Mouse (Mus musculus) left cerebral cortex, adult 8-10 months (tissue): ENCODE results near the gene Atp6v1c2. TPM values are rescaled to one million over a fixed set of nuclear protein-coding genes. Genes with fewer than 3 reads are reported as not detected.
A peak's percentile ranks its signal among the peaks of the same experiment; 100 is the strongest.

Experiments
- DNase-seq, 2 experiments: peaks; one replicate each; pipeline ENCODE4 v3.0.0; 2022; ENCODE audit warnings: low spot score in 2 of 2
- total RNA-seq, 4 experiments: library from RNA; stranded (reverse); gene quantifications; 2 replicates each; pipeline ENCODE4 v1.2.4; 2022

Gene Atp6v1c2
- 1 to 10 TPM; 4.6 to 6.3 (median 4.8) TPM for total RNA-seq

- DNase-seq: no peak
These were observed at the start of gene Atp6v1c2 for GRCm38 (mm10) chr12:17329259-17329658. Gene Atp6v1c2 (minus strand): TSS chr12:17329359.

GRCm38 (mm10) chr12:17376521-17376920, 47.4 kb upstream of the Atp6v1c2 start:
- DNase-seq: no peak

DNA sequence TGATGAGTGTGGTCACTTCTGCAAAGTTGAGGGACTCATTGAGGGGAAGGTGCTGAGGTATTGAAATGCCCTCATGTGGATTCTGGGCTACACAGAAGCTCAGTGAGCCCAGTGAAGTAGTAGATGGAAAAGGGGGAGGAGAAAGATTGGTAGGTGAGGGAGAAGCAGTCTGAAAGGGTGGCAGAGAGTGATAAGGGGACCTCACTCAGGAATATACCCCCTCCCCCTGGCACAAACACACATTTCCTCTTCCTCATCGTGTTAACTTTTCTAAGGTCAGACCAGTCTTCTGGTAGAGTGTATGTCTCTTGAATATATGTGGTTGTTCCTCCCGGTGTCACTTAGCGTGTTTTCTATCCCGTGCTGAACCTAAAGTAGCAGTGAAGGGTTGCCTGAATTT, 46.1 kb upstream of the Atp6v1c2 start:
- DNase-seq: no peak

GRCm38 (mm10) chr12:17373470-17373975, 44.4 kb upstream of the Atp6v1c2 start:
- DNase-seq: no peak

- DNase-seq: no peak
These were observed 43.5 kb upstream of the Atp6v1c2 start for GRCm38 (mm10) chr12:17372696-17373095.

- no peak for DNase-seq
These were observed 42.6 kb upstream of the Atp6v1c2 start for GRCm38 (mm10) chr12:17371589-17372235.

GRCm38 (mm10) chr12:17369551-17370325, 40.6 kb upstream of the Atp6v1c2 start:
- DNase-seq: no peak

- no peak for DNase-seq
These were observed 40.0 kb upstream of the Atp6v1c2 start for GRCm38 (mm10) chr12:17369111-17369510.

DNA sequence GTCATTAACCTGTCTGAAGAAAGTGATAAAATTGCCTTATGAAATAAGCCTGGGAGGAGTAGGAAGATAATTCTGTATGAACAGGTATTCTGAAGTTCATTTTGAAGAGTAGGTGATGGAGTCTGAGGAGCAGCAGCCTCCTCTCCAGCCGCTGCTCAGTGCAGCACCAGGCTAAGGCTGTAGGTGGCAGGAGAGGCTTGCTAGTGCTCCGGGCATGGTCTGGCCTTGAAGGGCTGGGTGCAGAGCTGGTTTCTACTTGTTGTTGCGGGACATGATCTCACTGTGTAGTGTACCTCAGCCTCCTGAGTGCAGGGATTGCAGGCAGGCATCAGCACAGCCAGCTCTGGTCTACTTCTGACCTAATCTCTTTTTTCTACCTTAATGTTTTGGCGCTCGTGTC, 37.8 kb upstream of the Atp6v1c2 start:
- DNase-seq: peak in 1 of 2 experiments; percentile 48

DNA sequence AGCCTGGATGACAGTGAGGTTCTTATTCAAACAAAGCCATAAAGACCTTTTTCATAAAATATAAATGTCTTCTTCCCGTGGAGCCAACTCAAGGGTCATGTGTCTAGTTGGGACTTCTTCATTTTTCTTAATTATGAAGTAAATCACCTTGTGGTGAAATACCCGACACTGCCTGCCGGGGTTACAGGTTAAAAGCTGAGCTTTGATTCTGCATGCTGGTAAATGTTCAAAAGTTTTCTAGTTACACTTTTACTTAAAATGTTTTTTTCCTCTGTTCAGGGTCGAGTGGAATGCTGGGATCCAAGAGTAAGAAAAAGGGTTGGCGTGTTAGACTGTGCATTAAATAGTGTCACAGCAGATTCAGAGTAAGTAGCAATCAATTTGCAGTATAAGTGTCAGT, 33.2 kb upstream of the Atp6v1c2 start:
- DNase-seq: no peak

- DNase-seq: no peak
These were observed 31.5 kb upstream of the Atp6v1c2 start for GRCm38 (mm10) chr12:17360650-17361049.

DNA sequence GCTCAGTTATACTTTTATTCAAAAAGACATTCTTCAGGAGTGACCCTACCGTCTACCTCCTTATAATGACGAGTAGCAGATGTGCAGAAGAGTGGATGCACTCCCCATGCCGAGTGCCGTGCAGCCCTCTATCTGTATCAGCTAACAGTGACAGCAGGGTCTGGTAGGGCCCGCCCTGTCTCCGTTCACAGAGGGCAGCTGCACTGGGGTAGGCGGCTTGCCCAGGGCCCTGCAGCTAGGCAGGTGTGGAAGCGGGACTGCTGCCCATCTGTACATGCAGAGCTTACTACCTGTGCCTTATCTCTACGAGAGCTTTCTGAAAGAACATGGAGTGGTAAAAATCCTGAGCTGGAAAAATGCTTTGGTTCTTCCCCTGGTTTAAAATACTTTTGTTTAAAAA, 30.9 kb upstream of the Atp6v1c2 start:
- DNase-seq: no peak

- no peak for DNase-seq
These were observed 29.8 kb upstream of the Atp6v1c2 start for GRCm38 (mm10) chr12:17358981-17359380.

GRCm38 (mm10) chr12:17357795-17358194, 28.6 kb upstream of the Atp6v1c2 start:
- no peak for DNase-seq

GRCm38 (mm10) chr12:17356853-17357252, 27.7 kb upstream of the Atp6v1c2 start:
- DNase-seq: no peak

DNA sequence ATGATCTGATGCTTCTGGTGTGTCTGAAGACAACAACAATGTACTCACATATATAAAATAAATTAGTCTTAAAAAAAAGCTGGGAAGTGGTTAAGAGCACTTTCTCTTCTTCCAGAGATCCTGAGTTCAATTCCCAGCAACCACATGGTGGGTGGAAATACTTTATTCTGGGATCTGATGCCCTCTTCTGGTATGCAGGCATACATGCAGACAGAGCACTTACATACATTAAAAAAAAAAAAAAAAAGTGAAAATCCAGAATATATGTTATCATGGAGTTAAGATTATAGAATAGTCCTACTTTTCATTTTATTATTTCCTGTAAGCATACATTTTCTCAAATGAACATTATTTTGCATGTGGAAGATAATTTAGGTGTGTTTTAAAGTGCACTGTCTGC, 20.9 kb upstream of the Atp6v1c2 start:
- no peak for DNase-seq

DNA sequence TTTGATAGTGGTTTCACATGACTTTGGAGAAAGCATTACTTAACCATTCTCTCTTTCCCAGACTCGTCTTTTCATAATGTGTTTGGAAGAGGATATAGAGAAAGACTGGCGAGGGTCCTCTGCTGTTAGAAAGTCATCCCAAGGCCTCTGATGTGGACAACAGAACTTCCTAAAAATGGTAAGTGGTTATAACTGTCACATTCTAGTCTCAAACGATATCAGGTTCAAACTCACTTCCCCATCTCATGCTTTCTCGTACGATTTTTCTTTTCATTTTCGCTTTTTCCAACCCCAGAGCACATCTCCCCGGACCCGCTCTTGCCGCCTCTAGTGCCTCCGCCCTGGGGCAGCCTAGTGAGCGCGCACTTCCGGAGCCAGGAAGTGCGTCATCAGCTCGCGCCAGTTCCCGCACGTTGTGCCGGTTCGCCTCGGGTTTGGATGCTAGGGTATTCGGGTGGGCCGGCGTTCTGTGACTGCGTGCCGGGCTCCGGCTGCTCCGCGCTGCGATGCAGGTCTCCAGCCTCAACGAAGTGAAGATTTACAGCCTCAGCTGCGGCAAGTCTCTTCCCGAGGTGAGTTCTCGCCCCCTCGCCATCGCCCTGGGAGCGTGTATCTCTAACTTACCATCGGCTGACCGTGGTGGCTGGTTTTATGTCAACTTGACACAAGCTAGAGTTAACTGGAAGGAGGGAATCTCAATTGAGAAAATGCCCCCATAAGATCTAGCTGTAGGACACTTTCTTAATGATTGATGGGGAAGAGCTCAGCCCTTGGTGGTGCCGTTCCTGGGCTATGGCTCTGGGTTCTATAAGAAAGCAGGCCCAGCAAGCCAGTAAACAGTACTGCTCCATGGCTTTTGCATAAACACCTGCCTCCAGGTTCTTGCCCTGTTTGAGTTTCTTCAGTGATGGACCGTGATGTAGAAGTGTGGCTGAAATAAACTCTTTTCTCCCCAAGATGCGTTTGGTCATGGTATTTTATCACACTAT, 19.2 kb upstream of the Atp6v1c2 start, which contains the start of gene Nol10:
TSS of gene Nol10 (plus strand) at position 411 of the 989 bp plus-strand sequence.
- DNase-seq: peak; percentile 81 to 84

DNA sequence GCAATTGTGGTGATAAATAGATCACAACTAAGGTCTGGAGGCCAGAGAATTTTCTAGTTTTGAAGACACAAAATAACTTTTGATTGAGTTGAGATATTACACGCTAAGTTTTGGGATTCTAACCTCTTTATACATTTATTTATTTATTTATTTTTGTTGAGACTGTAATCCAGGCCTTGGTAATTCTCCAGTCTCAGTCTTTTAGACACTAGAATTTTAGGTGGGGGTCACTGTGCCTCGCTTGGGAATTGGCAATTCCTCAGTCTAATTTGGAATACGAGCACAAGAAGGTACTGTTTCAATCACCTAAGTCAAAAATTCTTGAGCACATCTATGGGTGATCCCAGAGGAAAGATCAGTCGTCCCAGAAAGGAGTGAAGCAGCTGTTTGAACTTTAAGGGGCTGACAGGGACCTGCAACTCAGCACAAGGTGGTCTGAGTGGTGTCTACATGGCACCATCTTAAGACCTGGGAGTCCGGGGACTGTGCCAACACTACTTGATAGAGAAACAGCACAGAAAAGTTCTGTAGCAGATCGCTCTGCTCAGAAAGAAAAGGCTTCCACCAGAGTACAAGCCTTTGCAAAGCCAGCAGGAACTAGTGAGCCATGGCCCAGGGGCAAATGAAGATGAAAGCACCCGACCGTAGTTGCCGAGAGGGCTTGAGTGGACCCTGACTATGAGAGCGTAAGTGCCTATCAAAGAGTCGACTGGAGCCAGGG, 18.3 kb upstream of the Atp6v1c2 start:
- DNase-seq: no peak

DNA sequence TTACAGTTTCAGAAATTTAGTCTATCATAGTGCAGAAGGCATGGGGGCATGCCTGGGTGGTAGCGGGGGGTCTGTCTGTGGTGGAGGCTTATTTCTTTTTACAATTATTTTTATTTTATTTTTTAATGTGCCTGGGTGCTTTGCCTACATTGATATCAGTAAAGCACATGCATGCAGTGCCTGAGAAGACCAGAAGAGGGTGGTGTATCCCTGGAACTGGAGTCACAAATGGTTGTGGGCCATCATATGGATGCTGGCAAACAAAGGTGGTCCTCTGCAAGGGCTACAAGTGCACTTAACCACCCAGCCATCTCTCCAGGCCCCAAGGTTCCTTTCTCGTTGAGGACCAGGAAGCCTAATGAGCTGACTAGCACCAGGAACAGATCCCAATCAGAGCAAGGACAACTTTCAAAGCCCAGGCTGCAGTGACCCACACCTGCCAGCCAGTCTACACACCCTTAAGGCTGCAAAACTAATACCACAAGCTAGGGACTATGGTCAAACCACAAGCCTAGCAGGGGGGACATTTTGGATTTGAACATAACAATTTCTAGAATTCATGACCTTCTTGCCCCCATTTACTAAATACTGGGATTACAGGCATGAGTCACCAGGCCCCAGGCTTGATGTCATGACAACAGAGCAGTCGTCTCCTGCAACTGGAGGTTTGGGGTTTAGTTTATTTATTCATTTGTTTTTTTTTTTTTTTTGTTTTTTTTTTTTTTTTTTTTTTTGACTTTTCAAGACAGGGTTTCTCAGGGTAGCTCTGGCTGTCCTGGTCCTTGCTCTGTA, 10.2 kb upstream of the Atp6v1c2 start:
- DNase-seq: no peak

- DNase-seq: no peak
These were observed 9.2 kb upstream of the Atp6v1c2 start for GRCm38 (mm10) chr12:17338338-17338737.
